Mouse (Mus musculus) left cerebral cortex, adult 2 months (tissue): ENCODE measurements around the gene Sun1. TPM values are rescaled to one million over a fixed set of nuclear protein-coding genes. Genes with fewer than 3 reads are reported as not detected.

Experiments
- DNase-seq, 2 experiments: peaks; one replicate each; pipeline ENCODE4 v3.0.0; 2021 to 2022; ENCODE audit warnings: low spot score in 2 of 2, mixed read lengths in 1 of 2; ENCODE audit errors: extremely low spot score in 1 of 2
- H3K27ac ChIP-seq: fragments of 200-600 bp; 2 replicates; pipeline ENCODE4 v1.8.1; 2022
- H3K4me3 ChIP-seq: fragments of 200-600 bp; 2 replicates; pipeline ENCODE4 v1.8.1; 2022
- CTCF ChIP-seq: fragments of 200-600 bp; IDR thresholded peaks from 2 replicates; pipeline ENCODE4 v1.8.1; 2022; ENCODE audit warnings: antibody characterized with exemption, mild to moderate bottlenecking, moderate library complexity
- intact Hi-C: fragments of 180-260 bp; cut with DNase I; formaldehyde crosslinking; loops from one replicate; pipeline ENCODE4 v1.15.1; 2025
- total RNA-seq, 2 experiments: library from RNA; stranded (reverse); gene quantifications; 2 replicates each; pipeline ENCODE4 v1.2.3; 2021

Gene Sun1
- total RNA-seq, 2 experiments from 2014 or later, result 135 to 147 TPM

- DNase-seq, result no peak
- TF ChIP-seq CTCF, result no peak
- Histone ChIP-seq H3K4me3 (no peak overlapping the region), H3K27ac (no peak overlapping the region)
- intact Hi-C loops, result no loop called here
Measured at GRCm38 (mm10) chr5:139183601-139184000, 16.8 kb upstream of the Sun1 start.

- Histone ChIP-seq H3K27ac (no peak overlapping the region), H3K4me3 (no peak overlapping the region)
- TF ChIP-seq CTCF, result no peak
- no peak for DNase-seq
- intact Hi-C loops, result no loop called here
Measured at GRCm38 (mm10) chr5:139184897-139185296, 15.5 kb upstream of the Sun1 start.

GRCm38 (mm10) chr5:139189726-139190125 is 10.7 kb upstream of the Sun1 start:
- DNase-seq, result no peak
- TF ChIP-seq CTCF, result no peak
- Histone ChIP-seq H3K27ac (peak overlapping the region; percentile 75), H3K4me3 (no peak overlapping the region)
- intact Hi-C loops, result no loop called here

GRCm38 (mm10) chr5:139190958-139191357 is 9.5 kb upstream of the Sun1 start:
- DNase-seq, result no peak
- H3K4me3 ChIP-seq, result no peak overlapping the region

GRCm38 (mm10) chr5:139198779-139199178 is 1.7 kb upstream of the Sun1 start:
- H3K27ac ChIP-seq, result no peak overlapping the region
- DNase-seq, result no peak
- intact Hi-C loops, result no loop called here
- no peak for TF ChIP-seq CTCF
- no peak overlapping the region for H3K4me3 ChIP-seq

More at GRCm38 (mm10) chr5:139190958-139191357, 9.5 kb upstream of the Sun1 start:
- intact Hi-C loops, result no loop called here
- H3K27ac ChIP-seq, result peak overlapping the region; percentile 75
- TF ChIP-seq CTCF, result no peak

GRCm38 (mm10) chr5:139199636-139199994 is 822 bp upstream of the Sun1 start:
- no peak for TF ChIP-seq CTCF
- Histone ChIP-seq H3K27ac (peak overlapping the region; percentile 90), H3K4me3 (peak overlapping the region; percentile 97)
- intact Hi-C loops, result no loop called here
- no peak for DNase-seq

GRCm38 (mm10) chr5:139200770-139201569 is 533 bp downstream of the Sun1 start:
- DNase-seq, result no peak
- intact Hi-C loops, result loop anchor here (2.0 to 5.0 kb wide), 2 partner anchors 52 to 121 kb away; partner anchors contain the start of gene Get4
- peak overlapping the region; percentile 91 for H3K27ac ChIP-seq
- H3K4me3 ChIP-seq, result peak overlapping the region; percentile 97
- TF ChIP-seq CTCF, result no peak; the same call in 1 of the 2 replicates

GRCm38 (mm10) chr5:139202127-139202526 is 1.7 kb downstream of the Sun1 start:
- no peak for DNase-seq
- intact Hi-C loops, result loop anchor here (5.0 kb wide), 1 partner anchor 120 kb away; no protein-coding TSS in a partner anchor
- no peak for TF ChIP-seq CTCF
- Histone ChIP-seq H3K27ac (peak overlapping the region; percentile 91), H3K4me3 (peak overlapping the region; percentile 97)

- DNase-seq, result no peak
- intact Hi-C loops, result loop anchor here (5.0 kb wide), 1 partner anchor 119 kb away; no protein-coding TSS in a partner anchor
- Histone ChIP-seq H3K27ac (no peak overlapping the region), H3K4me3 (no peak overlapping the region)
- no peak for TF ChIP-seq CTCF
Measured at GRCm38 (mm10) chr5:139203312-139203711, 2.9 kb downstream of the Sun1 start.

GRCm38 (mm10) chr5:139206081-139206480 is 5.6 kb downstream of the Sun1 start:
- H3K4me3 ChIP-seq, result no peak overlapping the region
- TF ChIP-seq CTCF, result no peak
- intact Hi-C loops, result no loop called here
- H3K27ac ChIP-seq, result peak overlapping the region; percentile 19; the same call in 1 of the 2 replicates
- no peak for DNase-seq

- Histone ChIP-seq H3K4me3 (no peak overlapping the region), H3K27ac (peak overlapping the region; percentile 19; the same call in 1 of the 2 replicates)
- TF ChIP-seq CTCF, result no peak
- intact Hi-C loops, result no loop called here
- DNase-seq, result no peak
Measured at GRCm38 (mm10) chr5:139206525-139206924, 6.1 kb downstream of the Sun1 start.

- no peak for DNase-seq
- no peak overlapping the region for H3K4me3 ChIP-seq
- no peak overlapping the region for H3K27ac ChIP-seq
- intact Hi-C loops, result no loop called here
- no peak for TF ChIP-seq CTCF
Measured at GRCm38 (mm10) chr5:139208183-139208582, 7.7 kb downstream of the Sun1 start.
